Comparison of ENCODE assay signal across 27 mouse cellular contexts in the genomic region with DNA sequence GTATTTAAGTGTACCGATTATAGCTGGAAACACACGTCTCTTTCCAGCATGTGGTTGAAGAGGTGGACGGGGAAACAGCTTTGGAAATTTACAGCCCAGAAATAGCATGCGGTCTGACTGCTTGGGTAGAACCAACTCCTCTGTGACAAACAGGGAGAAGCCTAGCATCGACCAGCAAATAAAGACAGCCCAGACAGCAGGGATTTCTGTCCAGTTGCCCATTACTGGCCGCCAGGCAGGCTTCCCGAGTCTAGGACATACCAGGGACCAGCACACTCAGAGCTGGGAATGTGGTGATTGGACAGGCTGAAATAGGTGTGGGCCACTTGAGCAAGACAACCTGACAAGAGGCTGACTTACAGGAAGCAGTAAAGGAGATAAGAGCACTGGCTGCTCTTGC. TPM values are rescaled to one million over a fixed set of nuclear protein-coding genes. Genes with fewer than 3 reads are reported as not detected.
A peak's percentile ranks its signal among the peaks of the same experiment; 100 is the strongest.
DNase-seq lines count a peak whose midpoint lies in the region; TF ChIP-seq lines count a peak whose summit lies in the region.
"Had no signal": no experiment of that assay in that cellular context is flagged by ENCODE, and none has a peak within 500 bp of the region (broad histone marks: within the 10 kb centered on the region; RNA-seq: fewer than 3 reads in every experiment).

No protein-coding gene starts in this region.

- no peak overlapping the region for H3K4me3 ChIP-seq in kidney, adult 2 months (ENCODE audit: insufficient read depth, low read depth, low read length)
- H3K4me3 ChIP-seq: heart, embryonic 12.5 days; hindbrain, embryonic 10.5 days; midbrain, embryonic 15.5 days; myocyte; neural tube, embryonic 13.5 days had no signal

- 78% methylated on average over 7 of the region's 7 CpGs for WGBS in kidney, adult 2 months

- peak; percentile 46 to 60 for DNase-seq in frontal cortex, adult 2 months (ENCODE audit: extremely low spot score in 1 of 2, low spot score in 1 of 2)
- no peak for DNase-seq in frontal cortex, postnatal 10 days (ENCODE audit: low spot score in 2 of 2)
- DNase-seq in right cerebral cortex, adult 18-20 months, result peak; percentile 65
- no peak for DNase-seq in right cerebral cortex, postnatal 4 days
- DNase-seq in left cerebral cortex, postnatal 25 days (ENCODE audit: low spot score in 2 of 2), result peak; percentile 47 to 83
- DNase-seq in kidney, adult 2 months, result no peak
- no peak for DNase-seq in thymus, postnatal 36 days
- DNase-seq: adrenal gland, adult 8-10 months; cerebellum, adult 8-10 months; embryo, embryonic 11 days; gastrocnemius, postnatal 25 days; heart, adult 18-20 months; heart, postnatal 10 days; kidney, postnatal 36 days; lung, embryonic 14.5 days; lung, postnatal 4 days; retina, postnatal 1 day; spleen, adult 18-20 months; thymus, postnatal 14 days had no signal

- no peak for TF ChIP-seq CTCF in kidney, adult 2 months (conservative IDR thresholded peaks at IDR 0.05; ENCODE audit: insufficient read depth, insufficient read length, low read depth, low read length)

- H3K4me1 ChIP-seq in kidney, adult 2 months (ENCODE audit: control insufficient read depth, insufficient read depth, low read length), result no peaks in the 10 kb centered on the region
- H3K4me1 ChIP-seq: hindbrain, embryonic 10.5 days; midbrain, embryonic 15.5 days had no signal

- intact Hi-C loops in left cerebral cortex, postnatal 25 days (cut with DNase I), result loop anchor here (5.0 kb wide), 1 partner anchor 33 kb away; no protein-coding TSS in a partner anchor

- H3K36me3 ChIP-seq in kidney, adult 2 months (ENCODE audit: control insufficient read depth, insufficient read depth, low read length), result no peaks in the 10 kb centered on the region

- no peaks in the 10 kb centered on the region for H3K27me3 ChIP-seq in kidney, adult 2 months (replicated peaks; ENCODE audit: control insufficient read depth, insufficient read depth, low read length)
- H3K27me3 ChIP-seq: heart, embryonic 12.5 days; midbrain, embryonic 15.5 days; neural tube, embryonic 13.5 days had no signal

- no peak overlapping the region for H3K27ac ChIP-seq in kidney, adult 2 months (ENCODE audit: insufficient read depth, low read depth, low read length)
- H3K27ac ChIP-seq: hindbrain, embryonic 10.5 days; liver, embryonic 14.5 days; midbrain, embryonic 15.5 days; neural tube, embryonic 13.5 days had no signal

- no peak for TF ChIP-seq POLR2A in kidney, adult 2 months (IDR thresholded peaks at IDR 0.05; ENCODE audit: low read depth, low read length)

RNA-seq across cellular contexts. Expression of a gene that starts 35.3 kb away (rescaled TPM):
- 15.6 and 16.1 TPM in 2 replicates for polyA plus RNA-seq in frontal cortex, adult 2 months (2012; rRNA removed)
- total RNA-seq in left cerebral cortex, postnatal 25 days (2021), result 10 to 100 TPM; 30.0 to 32.2 TPM
- polyA plus RNA-seq in kidney, adult 2 months (2012; rRNA removed), result 12.6 and 12.7 TPM in 2 replicates
- total RNA-seq: MEL had no signal
- polyA plus RNA-seq: C2C12, myocyte had no signal

Comparison
In these comparisons a context has a peak if more than half of its experiments do, and no peak if none do; other contexts are left out.
1. DNase-seq: peak in frontal cortex, adult 2 months (2 of 2), right cerebral cortex, adult 18-20 months (single experiment) and left cerebral cortex, postnatal 25 days (2 of 2); none in frontal cortex, postnatal 10 days (0 of 2), right cerebral cortex, postnatal 4 days (single experiment), kidney, adult 2 months (single experiment) and thymus, postnatal 36 days (0 of 2).